Mouse (Mus musculus) olfactory bulb, adult 2 months (tissue): ENCODE measurements around the gene Sec14l1. TPM values are rescaled to one million over a fixed set of nuclear protein-coding genes. Genes with fewer than 3 reads are reported as not detected.

ENCODE experiments used
- H3K27ac ChIP-seq: fragments of 200-500 bp; 2 replicates; pipeline ENCODE4 v1.5.1; 2012; ENCODE audit warnings: low read depth, low read length; ENCODE audit not compliant: insufficient read depth
- H3K4me1 ChIP-seq: fragments of 200-500 bp; 2 replicates; pipeline ENCODE4 v1.6.1; 2012; ENCODE audit warnings: low read length; ENCODE audit not compliant: control insufficient read depth, insufficient read depth
- H3K4me3 ChIP-seq: fragments of 200-500 bp; 2 replicates; pipeline ENCODE4 v1.5.1; 2012; ENCODE audit warnings: mild to moderate bottlenecking, low read depth, low read length, moderate library complexity; ENCODE audit not compliant: insufficient read depth
- CTCF ChIP-seq: fragments of 200-500 bp; IDR thresholded peaks from 2 replicates; pipeline ENCODE4 v1.5.1; 2012; ENCODE audit warnings: low read depth, mild to moderate bottlenecking, low read length, moderate library complexity; ENCODE audit not compliant: insufficient read depth
- POLR2A ChIP-seq: fragments of 200-500 bp; IDR thresholded peaks from 2 replicates; pipeline ENCODE4 v1.6.1; 2012; ENCODE audit warnings: mild to moderate bottlenecking, low read depth, low read length, moderate library complexity; ENCODE audit not compliant: insufficient read depth
- WGBS: fragments of 180-500 bp; shearing (Covaris S2); methylation state at CpG from one replicate; pipeline ENCODE4 v1.1.7; 2018; 5-methylcytosine and 5-hydroxymethylcytosine counted together
- polyA plus RNA-seq: library from polyadenylated mRNA; stranded (reverse); fragments of >200 nt; gene quantifications from 2 replicates; pipeline ENCODE4 v1.2.4, GENCODE M21; 2012; ENCODE audit warnings: low replicate concordance; ENCODE audit not compliant: missing spikeins, insufficient read depth, insufficient read length

The Sec14l1 gene
- polyA plus RNA-seq, 1 experiment = not detected

GRCm38 (mm10) chr11:117121164-117121535, 6.2 kb downstream of the Sec14l1 start:
- TF ChIP-seq POLR2A (no peak), CTCF (no peak)
- peak overlapping the region; percentile 42 for H3K4me3 ChIP-seq
- peaks cover 55% of the 10 kb centered on the region for H3K4me1 ChIP-seq

GRCm38 (mm10) chr11:117121954-117122353, 7.0 kb downstream of the Sec14l1 start:
- H3K4me1 ChIP-seq = peaks cover 55% of the 10 kb centered on the region
- H3K4me3 ChIP-seq = peak overlapping the region; percentile 42
- 34% methylated on average over 6 of the region's 6 CpGs for WGBS
- peak overlapping the region; percentile 90 for H3K27ac ChIP-seq
- TF ChIP-seq CTCF = no peak
- no peak for TF ChIP-seq POLR2A

More at GRCm38 (mm10) chr11:117121164-117121535, 6.2 kb downstream of the Sec14l1 start:
- 10% methylated on average over 11 of the region's 11 CpGs for WGBS
- H3K27ac ChIP-seq = peak overlapping the region; percentile 90

GRCm38 (mm10) chr11:117123418-117124085, 8.6 kb downstream of the Sec14l1 start:
- Histone ChIP-seq H3K27ac (peak overlapping the region; percentile 90), H3K4me3 (peak overlapping the region; percentile 37), H3K4me1 (peaks cover 64% of the 10 kb centered on the region)
- 28% methylated on average over 17 of the region's 17 CpGs for WGBS
- TF ChIP-seq CTCF (no peak), POLR2A (no peak)

GRCm38 (mm10) chr11:117124539-117124938, 9.6 kb downstream of the Sec14l1 start:
- H3K4me3 ChIP-seq = peak overlapping the region; percentile 9
- no peak for TF ChIP-seq POLR2A
- no peak for TF ChIP-seq CTCF
- H3K27ac ChIP-seq = peak overlapping the region; percentile 90
- 15% methylated on average over 10 of the region's 10 CpGs for WGBS
- peaks cover 66% of the 10 kb centered on the region for H3K4me1 ChIP-seq

GRCm38 (mm10) chr11:117127250-117127837, 12.4 kb downstream of the Sec14l1 start:
- TF ChIP-seq CTCF = no peak
- TF ChIP-seq POLR2A = no peak
- 34% methylated on average over 13 of the region's 13 CpGs for WGBS
- H3K27ac ChIP-seq = peak overlapping the region; percentile 55
- peaks cover 66% of the 10 kb centered on the region for H3K4me1 ChIP-seq
- no peak overlapping the region for H3K4me3 ChIP-seq

GRCm38 (mm10) chr11:117127931-117128548, 13.1 kb downstream of the Sec14l1 start:
- Histone ChIP-seq H3K4me3 (no peak overlapping the region), H3K27ac (peak overlapping the region; percentile 55), H3K4me1 (peaks cover 65% of the 10 kb centered on the region)
- TF ChIP-seq CTCF (no peak), POLR2A (no peak)
- 11% methylated on average over 12 of the region's 12 CpGs for WGBS

GRCm38 (mm10) chr11:117129473-117129872, 14.5 kb downstream of the Sec14l1 start:
- H3K4me3 ChIP-seq = no peak overlapping the region
- peak overlapping the region; percentile 59 for H3K27ac ChIP-seq
- peaks cover 61% of the 10 kb centered on the region for H3K4me1 ChIP-seq
- TF ChIP-seq CTCF = no peak
- TF ChIP-seq POLR2A = 0 out of 2 replicates have a peak, but pooled peaks have one; percentile 11
- WGBS = 18% methylated on average over 11 of the region's 11 CpGs

- peaks cover 64% of the 10 kb centered on the region for H3K4me1 ChIP-seq
- WGBS = 58% methylated on average over 8 of the region's 8 CpGs
- H3K27ac ChIP-seq = peak overlapping the region; percentile 59
- TF ChIP-seq CTCF = no peak
- no peak for TF ChIP-seq POLR2A
- no peak overlapping the region for H3K4me3 ChIP-seq
These were observed 15.1 kb downstream of the Sec14l1 start for GRCm38 (mm10) chr11:117130068-117130467.

GRCm38 (mm10) chr11:117130888-117131287, 15.9 kb downstream of the Sec14l1 start:
- Histone ChIP-seq H3K27ac (peak overlapping the region; percentile 59; the same call in 1 of the 2 replicates), H3K4me3 (no peak overlapping the region), H3K4me1 (peaks cover 70% of the 10 kb centered on the region)
- 20% methylated on average over 5 of the region's 5 CpGs for WGBS
- TF ChIP-seq POLR2A (no peak), CTCF (no peak)
